Mouse (Mus musculus) liver, adult 2 months (tissue): ENCODE results near the gene Ckap2l.

ENCODE experiments used
- CTCF ChIP-seq: fragments of 200-500 bp; IDR thresholded peaks from 2 replicates; pipeline ENCODE4 v1.5.1; 2011; ENCODE audit warnings: low read depth, low read length, control low read depth
- POLR2A ChIP-seq: fragments of 200-500 bp; IDR thresholded peaks from 2 replicates; pipeline ENCODE4 v1.6.1; 2011; ENCODE audit warnings: low read length, control low read depth; ENCODE audit not compliant: insufficient read depth; ENCODE audit errors: extremely low read depth

DNA sequence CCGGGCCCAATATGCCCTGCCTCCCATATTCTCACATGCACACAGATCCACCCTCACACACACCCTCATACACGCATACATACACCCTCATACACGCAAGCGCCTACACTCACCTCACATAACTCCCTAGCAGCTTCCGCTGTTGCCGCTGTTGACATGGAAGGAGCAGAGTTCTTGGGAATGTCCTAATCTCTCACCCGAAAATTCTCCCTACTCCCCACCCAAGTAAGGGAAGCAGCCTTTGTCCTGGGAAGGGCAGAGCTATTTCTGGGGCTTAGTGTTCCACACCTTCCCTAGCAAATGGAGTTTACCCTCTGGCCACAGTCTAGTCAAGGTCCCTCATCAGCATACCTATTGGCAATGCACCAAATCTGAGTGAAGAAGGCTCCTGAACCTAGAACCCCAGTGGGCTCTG, 49.3 kb downstream of the Ckap2l start:
- TF ChIP-seq CTCF (no peak), POLR2A (no peak)
